Mouse (Mus musculus) liver, adult 2 months (tissue): ENCODE results near the gene Pfdn6.

Source experiments
- CTCF ChIP-seq: fragments of 200-500 bp; IDR thresholded peaks from 2 replicates; pipeline ENCODE4 v1.5.1; 2011; ENCODE audit warnings: low read depth, low read length, control low read depth
- POLR2A ChIP-seq: fragments of 200-500 bp; IDR thresholded peaks from 2 replicates; pipeline ENCODE4 v1.6.1; 2011; ENCODE audit warnings: low read length, control low read depth; ENCODE audit not compliant: insufficient read depth; ENCODE audit errors: extremely low read depth

DNA sequence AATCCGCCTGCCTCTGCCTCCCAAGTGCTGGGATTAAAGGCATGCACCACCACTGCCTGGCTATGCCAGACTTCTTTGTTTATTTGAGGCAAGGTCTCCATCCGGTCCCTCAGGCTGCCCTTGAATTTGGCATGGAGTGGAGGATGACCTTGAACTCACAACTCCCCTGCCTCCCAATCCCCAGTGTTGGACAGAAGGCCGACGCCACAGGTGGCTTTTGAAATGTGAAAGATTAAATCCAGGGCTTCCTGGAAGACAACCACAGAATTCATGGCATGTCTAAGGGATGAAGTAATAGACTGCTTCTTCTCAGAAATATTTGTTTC, 39.2 kb downstream of the Pfdn6 start:
- TF ChIP-seq CTCF (no peak), POLR2A (no peak)
